Mouse (Mus musculus): ENCODE measurements at regions not wholly inside any gene's neighbourhood (a gene's known extent, or its start where the extent isn't known, plus 50 kb on each side); places are given as distances from the start of the nearest gene placed in this dataset.
"Not testable (repeated sequence)": the region's sequence is repeated elsewhere in the genome, so short reads cannot be mapped to it uniquely, and the experiment has no call there.

GRCm38 (mm10) chr10:7390239-7391091, 83.0 kb downstream of the Ulbp1 start:
- peak; percentile 64 for DNase-seq

DNA sequence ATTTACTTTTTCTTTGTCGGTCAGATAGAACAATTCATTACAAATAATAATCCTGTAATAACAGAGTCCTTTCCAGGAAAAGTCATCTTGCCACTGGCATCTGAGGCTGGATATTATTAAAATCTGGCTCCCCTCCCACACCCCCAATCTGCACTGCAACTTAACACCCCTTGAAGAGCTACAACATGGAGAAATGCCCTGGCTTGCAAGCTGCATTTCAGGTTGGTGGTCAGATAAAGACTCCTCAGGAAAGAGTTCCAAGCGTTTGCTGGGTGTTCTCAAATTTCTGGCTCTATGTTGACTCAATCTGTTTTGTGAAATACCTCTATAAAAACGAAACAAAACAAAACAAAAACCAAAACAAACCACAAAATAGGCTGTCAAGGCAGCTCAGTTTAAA, 114.6 kb downstream of the Ulbp1 start:
- DNase-seq, result not testable (repeated sequence)

DNA sequence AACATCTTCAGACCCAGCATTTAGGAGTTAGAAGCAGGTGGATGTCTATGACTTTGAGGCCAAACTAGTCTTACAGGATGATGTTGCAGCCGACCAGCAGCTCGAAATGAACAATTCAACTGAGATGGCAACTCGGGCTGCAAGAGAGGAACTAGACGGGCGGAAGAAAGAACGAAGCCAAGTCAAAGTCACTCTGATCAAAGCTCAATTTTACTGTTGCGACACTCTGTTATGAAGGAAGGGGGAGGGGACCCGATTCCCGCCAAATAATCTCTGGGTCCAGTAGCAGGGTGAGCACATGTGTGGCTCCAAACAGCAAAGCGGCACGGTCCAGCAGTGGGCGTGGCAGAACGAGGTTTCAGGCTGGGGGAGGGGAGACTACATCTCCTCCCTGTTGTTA, 129.1 kb downstream of the Ulbp1 start:
- DNase-seq, result not testable (repeated sequence)

- not testable (repeated sequence) for DNase-seq
These were observed 129.7 kb downstream of the Ulbp1 start for GRCm38 (mm10) chr10:7343736-7344135.

DNA sequence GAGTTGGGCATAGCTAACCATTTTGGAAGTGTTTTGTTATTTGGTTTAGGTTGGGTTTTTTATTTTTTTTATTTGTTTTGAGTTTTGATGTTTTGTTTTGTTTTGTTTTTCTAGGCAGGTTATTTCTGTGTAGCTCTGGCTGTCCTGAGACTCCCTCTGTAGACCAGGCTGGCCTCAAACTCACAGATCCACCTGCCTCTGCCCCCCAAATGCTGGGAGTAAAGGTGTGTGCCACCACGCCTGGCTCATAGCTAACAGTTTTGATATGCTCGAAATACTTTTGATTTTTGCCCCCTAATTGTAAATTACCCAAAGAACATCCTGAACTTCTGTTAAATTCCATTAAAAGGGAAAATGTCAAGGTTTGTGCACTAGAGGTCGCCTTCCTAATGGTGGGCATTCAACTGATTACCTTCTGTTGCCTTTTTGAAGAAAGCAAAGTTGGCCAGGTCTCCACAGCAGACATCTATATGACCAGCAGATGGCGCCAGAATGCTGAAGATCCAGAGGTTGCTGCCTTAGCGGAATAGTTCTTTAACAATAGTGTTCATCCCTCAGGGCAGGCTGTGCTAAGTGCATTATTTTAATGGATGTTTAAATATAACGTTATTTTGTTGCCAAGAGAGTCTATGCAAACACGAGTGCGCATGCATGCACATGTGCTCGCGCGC, 121.2 kb upstream of the Cnksr3 start:
- peak; percentile 88 for DNase-seq

DNA sequence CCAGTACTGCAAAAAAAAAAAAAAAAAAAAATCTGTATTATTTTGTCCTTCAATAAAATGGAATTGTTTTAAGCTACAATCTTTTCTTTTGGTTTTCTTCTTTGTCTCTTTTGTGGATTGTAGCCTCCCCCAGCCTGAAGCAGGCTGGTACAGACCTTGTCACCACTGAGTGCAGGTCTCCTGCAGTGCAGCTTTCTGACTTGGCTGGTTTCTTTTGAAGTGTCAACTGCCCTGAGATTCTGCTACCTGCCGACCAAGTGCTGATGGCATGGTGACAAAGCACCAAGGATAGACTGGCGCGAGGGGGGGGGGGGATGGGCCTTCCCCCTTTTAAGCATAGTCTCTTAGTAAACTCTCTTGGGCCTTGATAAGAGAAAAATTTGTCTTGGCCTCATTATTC, 116.2 kb upstream of the Cnksr3 start:
- DNase-seq, result no peak

- DNase-seq, result not testable (repeated sequence)
These were observed 115.0 kb upstream of the Cnksr3 start for GRCm38 (mm10) chr10:7327046-7327445.

DNA sequence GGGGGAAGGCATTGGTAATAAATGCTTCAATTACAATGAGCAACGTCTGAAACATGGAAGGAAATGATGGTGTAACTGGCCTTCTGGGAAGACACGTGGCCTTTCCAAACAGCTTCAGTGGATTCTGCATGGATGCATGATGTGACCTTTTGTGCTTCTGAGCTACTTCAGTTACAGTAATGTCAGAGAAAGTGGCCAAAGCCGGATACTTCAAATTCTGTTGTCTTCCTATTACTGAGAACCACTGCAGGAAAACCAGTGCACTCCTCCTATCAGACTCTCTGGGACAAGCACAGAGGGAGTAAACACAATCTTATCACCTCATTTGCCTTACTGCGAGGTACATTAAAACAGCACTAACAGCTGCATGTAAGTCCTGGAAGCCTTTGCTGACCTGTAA, 113.0 kb upstream of the Cnksr3 start:
- DNase-seq, result no peak

- DNase-seq, result no peak
These were observed 111.2 kb upstream of the Cnksr3 start for GRCm38 (mm10) chr10:7323258-7323657.

DNA sequence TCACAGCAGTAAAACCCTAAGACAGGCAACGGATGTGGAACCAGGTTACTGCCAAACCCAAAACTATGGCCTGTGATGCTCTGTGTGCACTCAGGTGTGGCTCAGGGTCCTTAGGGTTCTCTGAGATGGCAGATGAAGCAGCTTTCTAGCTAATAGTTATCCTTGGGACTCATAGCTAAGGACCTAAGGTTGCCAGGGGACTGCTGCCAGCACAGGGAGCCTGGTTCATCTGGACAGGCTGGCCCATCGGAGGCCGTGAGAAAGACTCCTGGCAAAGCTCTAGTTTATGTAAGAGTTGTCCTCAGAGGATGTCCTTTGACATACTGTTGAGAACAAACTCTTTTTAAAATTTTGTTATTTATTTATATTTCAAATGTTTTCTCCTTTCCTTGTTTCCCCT, 97.9 kb upstream of the Cnksr3 start:
- DNase-seq, result no peak

DNA sequence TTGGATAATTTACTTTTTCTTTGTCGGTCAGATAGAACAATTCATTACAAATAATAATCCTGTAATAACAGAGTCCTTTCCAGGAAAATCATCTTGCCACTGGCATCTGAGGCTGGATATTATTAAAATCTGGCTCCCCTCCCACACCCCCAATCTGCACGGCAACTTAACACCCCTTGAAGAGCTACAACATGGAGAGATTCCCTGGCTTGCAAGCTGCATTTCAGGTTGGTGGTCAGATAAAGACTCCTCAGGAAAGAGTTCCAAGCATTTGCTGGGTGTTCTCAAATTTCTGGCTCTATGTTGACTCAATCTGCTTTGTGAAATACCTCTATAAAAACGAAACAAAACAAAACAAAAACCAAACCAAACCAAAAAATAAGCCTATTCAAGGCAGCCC, 93.8 kb upstream of the Cnksr3 start:
- not testable (repeated sequence) for DNase-seq

GRCm38 (mm10) chr10:7298377-7298776, 86.3 kb upstream of the Cnksr3 start:
- DNase-seq, result no peak

GRCm38 (mm10) chr10:7295921-7296320, 83.9 kb upstream of the Cnksr3 start:
- DNase-seq, result no peak

DNA sequence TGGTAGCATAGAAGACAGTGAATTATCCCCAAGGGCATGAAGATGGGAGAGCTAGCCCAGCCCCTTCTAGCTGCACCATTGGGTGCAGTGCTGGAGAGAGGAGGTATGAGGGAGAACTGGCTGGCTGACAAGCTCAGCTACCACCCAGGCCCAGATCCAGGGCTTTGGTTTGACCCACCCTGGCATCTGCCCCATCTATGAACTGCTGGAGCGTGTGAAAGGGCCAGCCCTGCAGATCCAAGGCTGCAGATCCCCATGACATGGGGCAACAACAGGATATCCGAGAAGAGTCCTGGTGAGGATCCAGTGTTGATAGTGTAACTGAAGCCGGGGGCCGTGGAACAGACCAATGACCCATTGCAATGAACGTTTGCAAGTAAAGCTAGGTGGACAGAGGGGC, 81.2 kb upstream of the Cnksr3 start:
- no peak for DNase-seq

GRCm38 (mm10) chr10:7289773-7290411, 77.9 kb upstream of the Cnksr3 start:
- DNase-seq, result no peak

DNA sequence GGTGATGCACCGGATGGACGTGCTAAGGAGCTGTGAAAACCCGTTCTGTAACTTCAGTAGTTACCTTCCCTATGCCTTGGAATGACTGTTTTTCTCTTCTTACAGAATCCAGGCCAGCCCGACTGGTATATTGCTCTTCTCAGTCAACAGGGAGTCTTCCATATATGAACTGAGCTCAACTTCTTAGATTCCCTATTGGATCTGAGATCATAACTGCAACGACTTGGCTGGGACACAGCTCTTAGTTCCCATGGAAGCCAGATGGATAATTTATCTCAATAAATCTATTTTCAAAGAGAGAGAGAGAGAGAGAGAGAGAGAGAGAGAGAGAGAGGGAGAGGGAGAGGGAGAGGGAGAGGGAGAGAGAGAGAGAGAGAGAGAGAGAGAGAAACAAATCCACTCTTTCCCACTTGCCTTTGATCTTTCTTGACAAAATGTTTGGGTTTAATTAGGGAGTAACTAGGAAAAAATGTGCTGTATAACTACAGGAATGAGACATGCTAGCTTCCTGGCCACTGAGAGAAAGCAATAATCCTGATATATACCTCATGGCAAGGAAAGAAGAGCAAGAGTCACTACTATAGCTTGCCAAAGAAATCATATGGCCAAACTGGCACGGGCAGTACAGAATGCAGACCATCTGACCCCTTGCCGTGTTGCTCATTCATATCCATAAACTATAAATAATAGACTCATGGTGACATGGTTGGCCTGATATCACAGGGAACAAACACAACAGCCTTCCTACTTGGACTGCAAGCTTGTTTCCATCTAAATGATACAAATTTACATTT, 73.3 kb upstream of the Cnksr3 start:
- DNase-seq, result no peak

DNA sequence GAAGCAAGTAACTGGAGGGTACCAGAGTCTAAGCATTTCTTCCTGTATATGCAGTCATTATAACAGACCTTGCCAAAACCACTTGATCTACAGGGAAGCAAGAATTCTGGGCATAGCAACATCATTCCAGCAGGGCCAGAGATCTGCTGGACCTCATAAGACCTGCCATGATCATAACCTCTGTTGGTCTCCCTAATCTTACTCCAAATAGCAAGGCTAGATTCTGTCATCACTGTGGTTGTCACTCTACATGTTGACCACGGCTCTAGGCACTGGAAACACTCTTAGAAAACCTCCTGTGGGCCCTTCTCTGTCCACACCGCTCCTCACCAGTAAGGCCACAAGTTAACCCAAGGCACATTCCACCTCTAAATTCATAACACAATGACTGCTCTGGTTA, 68.4 kb upstream of the Cnksr3 start:
- no peak for DNase-seq

DNA sequence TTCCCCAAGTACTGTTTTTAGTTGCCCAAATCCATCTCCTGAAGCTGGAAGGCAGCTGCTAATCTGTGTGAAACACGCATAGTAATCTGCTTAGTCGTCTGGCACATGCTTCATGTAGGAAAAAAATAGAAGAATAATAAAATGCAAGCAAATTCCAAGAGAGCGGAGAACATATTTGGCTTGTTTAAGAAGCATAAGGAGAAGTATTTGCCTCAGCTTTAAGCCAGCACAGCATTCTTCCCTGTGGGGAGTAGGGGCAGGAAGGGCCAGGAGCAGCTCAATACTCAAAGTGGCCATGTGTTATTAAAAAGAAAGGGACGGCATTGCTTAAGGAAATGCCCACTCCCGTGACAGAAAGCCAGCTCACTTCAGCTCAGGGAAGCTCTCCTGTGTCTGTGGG, 66.8 kb upstream of the Cnksr3 start:
- no peak for DNase-seq

DNA sequence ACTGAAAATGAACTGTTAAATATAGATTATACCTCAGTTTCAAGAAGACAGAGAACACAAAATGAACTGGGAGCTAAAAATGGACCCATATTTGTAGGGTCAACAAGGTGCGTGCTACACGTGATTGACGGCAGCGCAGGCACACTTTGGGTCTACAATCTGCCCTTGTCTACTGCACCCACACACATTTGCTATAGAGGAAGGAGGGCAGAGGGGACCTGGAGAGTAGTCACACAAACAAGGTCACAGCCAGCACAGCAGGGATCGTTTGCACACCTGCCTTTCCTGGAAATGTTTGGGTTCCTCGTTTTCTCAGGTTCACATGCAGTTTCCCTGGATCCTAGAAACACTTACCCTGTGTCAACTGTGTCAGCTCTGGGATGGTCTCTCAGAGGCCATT, 63.3 kb upstream of the Cnksr3 start:
- DNase-seq, result no peak

DNA sequence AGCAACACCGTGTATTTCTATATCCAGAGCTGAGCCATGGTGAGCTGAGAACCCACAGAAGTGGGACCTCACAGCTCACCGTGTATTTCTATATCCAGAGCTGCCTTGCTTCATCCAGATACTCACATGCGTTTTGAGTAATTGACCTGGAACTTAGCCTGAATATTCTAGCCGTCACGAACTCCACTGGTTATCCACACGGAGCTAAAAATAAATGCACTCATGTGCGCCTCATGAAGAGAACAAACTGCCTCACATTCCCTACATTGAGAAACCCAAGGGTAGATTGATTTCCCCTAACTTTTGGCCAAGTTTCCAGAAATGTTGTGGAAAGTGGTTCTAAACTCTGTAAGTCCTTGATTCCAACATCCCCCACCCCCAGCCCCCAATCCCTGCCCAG, 62.4 kb upstream of the Cnksr3 start:
- no peak for DNase-seq

GRCm38 (mm10) chr10:7271156-7271555, 59.1 kb upstream of the Cnksr3 start:
- no peak for DNase-seq

GRCm38 (mm10) chr10:7268386-7269033, 56.5 kb upstream of the Cnksr3 start:
- DNase-seq, result no peak

DNA sequence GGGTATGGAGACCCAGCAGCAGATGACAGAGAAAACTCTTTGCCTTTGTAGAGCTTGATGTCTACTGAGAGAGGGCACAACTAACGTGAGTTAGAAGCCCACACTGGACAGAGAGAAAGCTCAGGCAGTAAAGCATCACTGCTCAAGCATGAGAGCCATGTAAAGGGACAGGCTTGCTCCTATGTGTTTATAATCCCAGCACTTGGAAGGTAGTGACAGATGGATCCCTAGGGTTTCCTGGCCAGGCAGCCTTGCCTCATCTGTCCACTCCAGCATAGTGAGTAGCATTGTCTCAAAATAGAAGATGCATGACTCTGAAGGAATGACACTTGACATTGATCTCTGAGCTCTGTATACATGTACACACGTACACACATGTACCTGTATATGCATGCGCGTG, 55.9 kb upstream of the Cnksr3 start:
- no peak for DNase-seq

Measured in retina, postnatal 1 day (tissue).